Comparison of ENCODE assay signal across 14 mouse cellular contexts in genomic region chr15:25769524-25770255, GRCm38 (mm10).
DNase-seq lines count a peak whose midpoint lies in the region; ATAC-seq and TF ChIP-seq lines count a peak whose summit lies in the region.
"Had no signal": no experiment of that assay in that cellular context is flagged by ENCODE, and none has a peak within 500 bp of the region (broad histone marks: within the 10 kb centered on the region; RNA-seq: fewer than 3 reads in every experiment).

No protein-coding gene starts in this region.

- H3K4me2 ChIP-seq in kidney, postnatal 0 days (ENCODE audit: low read length): no peak overlapping the region
- no peak overlapping the region for H3K4me2 ChIP-seq in heart, embryonic 13.5 days
- H3K4me2 ChIP-seq: limb, embryonic 13.5 days; lung, embryonic 15.5 days had no signal

- H3K36me3 ChIP-seq in kidney, postnatal 0 days (ENCODE audit: insufficient read depth, low read length): 0 out of 2 replicates have a peak, but pooled peaks cover 12% of the 10 kb centered on the region
- no peaks in the 10 kb centered on the region for H3K36me3 ChIP-seq in ES-Bruce4 (ENCODE audit: control insufficient read depth, insufficient read depth, low read length, poor library complexity, severe bottlenecking)
- H3K36me3 ChIP-seq in heart, embryonic 13.5 days: no peaks in the 10 kb centered on the region
- H3K36me3 ChIP-seq: lung, embryonic 15.5 days had no signal

- no peak for DNase-seq in gastrocnemius, adult 2 months
- DNase-seq in gastrocnemius, postnatal 10 days: no peak
- peak; percentile 47 for DNase-seq in kidney, postnatal 0 days (ENCODE audit: low spot score)
- DNase-seq in kidney, postnatal 36 days: no peak
- no peak for DNase-seq in embryo, embryonic 11 days
- no peak for DNase-seq in testis, postnatal 10 days (ENCODE audit: low spot score)
- DNase-seq: cerebellum, postnatal 10 days; layer of hippocampus, postnatal 36 days; thymus, adult 18-20 months had no signal

- H3K4me1 ChIP-seq in kidney, postnatal 0 days (replicated peaks; ENCODE audit: insufficient read depth, low read length): peaks cover 44% of the 10 kb centered on the region
- peaks cover 9% of the 10 kb centered on the region for H3K4me1 ChIP-seq in ES-Bruce4 (ENCODE audit: control insufficient read depth, insufficient read depth, low read length)
- H3K4me1 ChIP-seq in heart, embryonic 13.5 days: peaks cover 57% of the 10 kb centered on the region

- no peak overlapping the region for H3K4me3 ChIP-seq in gastrocnemius, adult 2 months
- H3K4me3 ChIP-seq in kidney, postnatal 0 days (replicated peaks; ENCODE audit: low read depth, low read length): no peak overlapping the region
- peak overlapping the region; percentile 15; the same call in 1 of the 2 replicates for H3K4me3 ChIP-seq in ES-Bruce4 (ENCODE audit: low read depth, low read length)
- no peak overlapping the region for H3K4me3 ChIP-seq in heart, embryonic 13.5 days
- H3K4me3 ChIP-seq: limb, embryonic 13.5 days; lung, embryonic 15.5 days had no signal

- H3K27me3 ChIP-seq in kidney, postnatal 0 days (ENCODE audit: insufficient read depth, low read length): no peaks in the 10 kb centered on the region
- H3K27me3 ChIP-seq in ES-Bruce4 (ENCODE audit: control insufficient read depth, insufficient read depth, low read length, poor library complexity, severe bottlenecking): no peaks in the 10 kb centered on the region
- H3K27me3 ChIP-seq in heart, embryonic 13.5 days (replicated peaks): no peaks in the 10 kb centered on the region
- H3K27me3 ChIP-seq: limb, embryonic 13.5 days; lung, embryonic 15.5 days had no signal

- intact Hi-C loops in gastrocnemius, adult 2 months (cut with DNase I): no loop called here

- TF ChIP-seq EP300 in ES-Bruce4 (IDR thresholded peaks at IDR 0.05; ENCODE audit: insufficient read depth, low read depth, low read length): peak; percentile 100

- H3K27ac ChIP-seq in gastrocnemius, adult 2 months: peak overlapping the region; percentile 78
- 0 out of 2 replicates have a peak overlapping the region, but pooled peaks have one; percentile 10 for H3K27ac ChIP-seq in kidney, postnatal 0 days
- H3K27ac ChIP-seq in ES-Bruce4 (ENCODE audit: insufficient read depth, low read length): peak overlapping the region; percentile 96
- peak overlapping the region; percentile 87 for H3K27ac ChIP-seq in heart, embryonic 13.5 days (replicated peaks)
- H3K27ac ChIP-seq: limb, embryonic 13.5 days had no signal

- no peak overlapping the region for H3K9ac ChIP-seq in kidney, postnatal 0 days (ENCODE audit: low read depth, low read length)
- H3K9ac ChIP-seq in ES-Bruce4 (ENCODE audit: low read depth, poor library complexity, severe bottlenecking): peak overlapping the region; percentile 25; the same call in 1 of the 2 replicates
- H3K9ac ChIP-seq in heart, embryonic 13.5 days: 0 out of 2 replicates have a peak overlapping the region, but pooled peaks have one; percentile 28
- H3K9ac ChIP-seq: limb, embryonic 13.5 days; lung, embryonic 15.5 days had no signal

- WGBS in kidney, postnatal 0 days: 50% methylated on average over 9 of the region's 9 CpGs
- WGBS in heart, embryonic 13.5 days: 42% methylated on average over 9 of the region's 9 CpGs

- TF ChIP-seq CTCF in gastrocnemius, adult 2 months (IDR thresholded peaks at IDR 0.05): no peak
- no peak for TF ChIP-seq CTCF in kidney, postnatal 0 days (IDR thresholded peaks at IDR 0.05; ENCODE audit: low read depth)
- TF ChIP-seq CTCF in ES-Bruce4 (IDR thresholded peaks at IDR 0.05; ENCODE audit: low read depth, low read length): no peak

- no peak for ATAC-seq in kidney, postnatal 0 days (replicated peaks; ENCODE audit: low FRiP score, low read depth)
- no peak; the same call in 1 of the 2 replicates for ATAC-seq in heart, embryonic 13.5 days (ENCODE audit: extremely low read depth, insufficient number of reproducible peaks, low FRiP score, low TSS enrichment)
- ATAC-seq: intestine, postnatal 0 days had no signal

- TF ChIP-seq POLR2A in ES-Bruce4 (IDR thresholded peaks at IDR 0.05; ENCODE audit: insufficient read depth, low read length): no peak

- H3K9me3 ChIP-seq in kidney, postnatal 0 days (replicated peaks; ENCODE audit: low read length): no peaks in the 10 kb centered on the region
- H3K9me3 ChIP-seq in ES-Bruce4 (replicated peaks; ENCODE audit: control insufficient read depth, insufficient read depth, low read length, poor library complexity, severe bottlenecking): no peaks in the 10 kb centered on the region
- no peaks in the 10 kb centered on the region for H3K9me3 ChIP-seq in heart, embryonic 13.5 days
- H3K9me3 ChIP-seq: limb, embryonic 13.5 days; lung, embryonic 15.5 days had no signal

Comparison
In these comparisons a context has a peak if more than half of its experiments do, and no peak if none do; other contexts are left out.
1. H3K27ac ChIP-seq: peak in every context shown above with its lines; median percentile 96 in ES-Bruce4; 87 in heart, embryonic 13.5 days; 78 in gastrocnemius, adult 2 months; 10 in kidney, postnatal 0 days.